Mouse (Mus musculus) myocyte (in vitro differentiated cells): ENCODE results near the gene Cdkn2b.

ENCODE experiments used
- E2F4 ChIP-seq: IDR thresholded peaks from one replicate; pipeline ENCODE4 v1.6.1; 2011; ENCODE audit warnings: mild to moderate bottlenecking, control low read depth, moderate library complexity; ENCODE audit not compliant: insufficient read depth
- MAX ChIP-seq: IDR thresholded peaks from one replicate; pipeline ENCODE4 v1.6.1; 2011; ENCODE audit warnings: low read depth, mild to moderate bottlenecking, control low read depth
- MYOG ChIP-seq, 3 experiments: IDR thresholded peaks; one replicate each; pipeline ENCODE4 v1.6.1; 2011; ENCODE audit warnings: control low read depth in 2 of 3, low read depth in 2 of 3, mild to moderate bottlenecking in 2 of 3; ENCODE audit not compliant: insufficient read length in 2 of 3, control insufficient read depth in 1 of 3, insufficient read depth in 1 of 3
- POLR2A ChIP-seq: IDR thresholded peaks from one replicate; pipeline ENCODE4 v1.6.1; 2011; ENCODE audit warnings: low read depth, mild to moderate bottlenecking, control low read depth, moderate library complexity; ENCODE audit not compliant: insufficient read length
- POLR2AphosphoS2 ChIP-seq: IDR thresholded peaks from one replicate; pipeline ENCODE4 v1.6.1; 2011; ENCODE audit warnings: low read depth, control low read depth; ENCODE audit not compliant: insufficient read length
- REST ChIP-seq: IDR thresholded peaks from one replicate; pipeline ENCODE4 v1.6.1; 2011; ENCODE audit warnings: mild to moderate bottlenecking, control low read depth, moderate library complexity; ENCODE audit not compliant: insufficient read depth, insufficient read length
- TCF12 ChIP-seq: IDR thresholded peaks from one replicate; pipeline ENCODE4 v1.6.1; 2011; ENCODE audit warnings: mild to moderate bottlenecking, control low read depth; ENCODE audit not compliant: poor library complexity, insufficient read depth, severe bottlenecking
- TCF3 ChIP-seq: IDR thresholded peaks from one replicate; pipeline ENCODE4 v1.6.1; 2011; ENCODE audit warnings: low read depth, control low read depth; ENCODE audit not compliant: insufficient read length

- no peak for TF ChIP-seq MAX
- TF ChIP-seq POLR2A, result no peak
- TF ChIP-seq E2F4, result no peak
- TF ChIP-seq TCF12, result no peak
- no peak for TF ChIP-seq MYOG (IDR thresholded peaks at IDR 0.05; ENCODE audit: control insufficient read depth in 1 of 3, insufficient read depth in 1 of 3, insufficient read length in 2 of 3, low read depth in 2 of 3)
- no peak for TF ChIP-seq POLR2AphosphoS2
- no peak for TF ChIP-seq TCF3
- TF ChIP-seq REST, result no peak
Observed at GRCm38 (mm10) chr4:89293516-89293915, 17.3 kb downstream of the Cdkn2b start.
